Mouse (Mus musculus): ENCODE data around the gene Cpm. TPM values are rescaled to one million over a fixed set of nuclear protein-coding genes. Genes with fewer than 3 reads are reported as not detected.

Gene Cpm
- polyA plus RNA-seq, 1 experiment, result 0.07 TPM

GRCm38 (mm10) chr10:117667663-117668507, 38.6 kb downstream of the Cpm start:
- TF ChIP-seq POLR2AphosphoS2 (IDR thresholded peaks at IDR 0.05; ENCODE audit: insufficient read length, low read depth) (no peak), USF1 (IDR thresholded peaks at IDR 0.05; ENCODE audit: low read depth) (no peak), E2F4 (IDR thresholded peaks at IDR 0.05; ENCODE audit: insufficient read depth) (no peak), MYOD1 (IDR thresholded peaks at IDR 0.05; ENCODE audit: control insufficient read depth in 1 of 3, insufficient read length in 2 of 3, low read depth in 2 of 3) (no peak), CEBPB (IDR thresholded peaks at IDR 0.05; ENCODE audit: insufficient read depth, poor library complexity, severe bottlenecking) (no peak), SRF (IDR thresholded peaks at IDR 0.05; ENCODE audit: control insufficient read depth, insufficient read length, low read depth) (no peak), REST (IDR thresholded peaks at IDR 0.05; ENCODE audit: insufficient read depth, insufficient read length) (no peak), TCF3 (IDR thresholded peaks at IDR 0.05; ENCODE audit: insufficient read length, low read depth) (no peak), TCF12 (IDR thresholded peaks at IDR 0.05; ENCODE audit: insufficient read depth, poor library complexity, severe bottlenecking) (no peak), MYOG (IDR thresholded peaks at IDR 0.05; ENCODE audit: control insufficient read depth in 1 of 3, insufficient read depth in 1 of 3, insufficient read length in 2 of 3, low read depth in 2 of 3) (no peak), MAX (IDR thresholded peaks at IDR 0.05; ENCODE audit: low read depth) (no peak), POLR2A (IDR thresholded peaks at IDR 0.05; ENCODE audit: insufficient read length, low read depth) (no peak)
- H3K4me2 ChIP-seq (ENCODE audit: low read depth), result no peak overlapping the region
- H3K79me2 ChIP-seq (ENCODE audit: control insufficient read depth, insufficient read depth), result no peaks in the 10 kb centered on the region
- H3K36me3 ChIP-seq (ENCODE audit: control insufficient read depth, insufficient read depth), result no peaks in the 10 kb centered on the region
- H3K27me3 ChIP-seq (ENCODE audit: control insufficient read depth, insufficient read depth, insufficient read length), result no peaks in the 10 kb centered on the region
- no peak overlapping the region for H3ac ChIP-seq (ENCODE audit: control insufficient read depth, insufficient read length)
- H3K4me3 ChIP-seq, result no peak overlapping the region

- H3K79me2 ChIP-seq (ENCODE audit: control insufficient read depth, insufficient read depth), result no peaks in the 10 kb centered on the region
- no peak for TF ChIP-seq POLR2AphosphoS2 (IDR thresholded peaks at IDR 0.05; ENCODE audit: insufficient read length, low read depth)
- TF ChIP-seq E2F4 (IDR thresholded peaks at IDR 0.05; ENCODE audit: insufficient read depth), result no peak
- no peak for TF ChIP-seq TCF3 (IDR thresholded peaks at IDR 0.05; ENCODE audit: insufficient read length, low read depth)
- no peak for TF ChIP-seq MYOG (IDR thresholded peaks at IDR 0.05; ENCODE audit: control insufficient read depth in 1 of 3, insufficient read depth in 1 of 3, insufficient read length in 2 of 3, low read depth in 2 of 3)
- no peak for TF ChIP-seq POLR2A (IDR thresholded peaks at IDR 0.05; ENCODE audit: insufficient read length, low read depth)
- no peak for TF ChIP-seq MYOD1 (IDR thresholded peaks at IDR 0.05; ENCODE audit: control insufficient read depth in 1 of 3, insufficient read length in 2 of 3, low read depth in 2 of 3)
- TF ChIP-seq CEBPB (IDR thresholded peaks at IDR 0.05; ENCODE audit: insufficient read depth, poor library complexity, severe bottlenecking), result no peak
- TF ChIP-seq TCF12 (IDR thresholded peaks at IDR 0.05; ENCODE audit: insufficient read depth, poor library complexity, severe bottlenecking), result no peak
- no peak for TF ChIP-seq SRF (IDR thresholded peaks at IDR 0.05; ENCODE audit: control insufficient read depth, insufficient read length, low read depth)
- no peak overlapping the region for H3K4me2 ChIP-seq (ENCODE audit: low read depth)
- no peaks in the 10 kb centered on the region for H3K27me3 ChIP-seq (ENCODE audit: control insufficient read depth, insufficient read depth, insufficient read length)
- H3ac ChIP-seq (ENCODE audit: control insufficient read depth, insufficient read length), result no peak overlapping the region
- H3K4me3 ChIP-seq, result no peak overlapping the region
- H3K36me3 ChIP-seq (ENCODE audit: control insufficient read depth, insufficient read depth), result no peaks in the 10 kb centered on the region
Observed at GRCm38 (mm10) chr10:117668546-117669300, 39.4 kb downstream of the Cpm start.

GRCm38 (mm10) chr10:117669449-117670090, 40.3 kb downstream of the Cpm start:
- no peak overlapping the region for H3ac ChIP-seq (ENCODE audit: control insufficient read depth, insufficient read length)
- no peak overlapping the region for H3K4me2 ChIP-seq (ENCODE audit: low read depth)
- H3K36me3 ChIP-seq (ENCODE audit: control insufficient read depth, insufficient read depth), result no peaks in the 10 kb centered on the region
- H3K79me2 ChIP-seq (ENCODE audit: control insufficient read depth, insufficient read depth), result no peaks in the 10 kb centered on the region
- H3K4me3 ChIP-seq, result no peak overlapping the region
- TF ChIP-seq TCF3 (IDR thresholded peaks at IDR 0.05; ENCODE audit: insufficient read length, low read depth) (no peak), MYOD1 (IDR thresholded peaks at IDR 0.05; ENCODE audit: control insufficient read depth in 1 of 3, insufficient read length in 2 of 3, low read depth in 2 of 3) (no peak), REST (IDR thresholded peaks at IDR 0.05; ENCODE audit: insufficient read depth, insufficient read length) (no peak), E2F4 (IDR thresholded peaks at IDR 0.05; ENCODE audit: insufficient read depth) (no peak), CEBPB (IDR thresholded peaks at IDR 0.05; ENCODE audit: insufficient read depth, poor library complexity, severe bottlenecking) (no peak), MYOG (IDR thresholded peaks at IDR 0.05; ENCODE audit: control insufficient read depth in 1 of 3, insufficient read depth in 1 of 3, insufficient read length in 2 of 3, low read depth in 2 of 3) (no peak), TCF12 (IDR thresholded peaks at IDR 0.05; ENCODE audit: insufficient read depth, poor library complexity, severe bottlenecking) (no peak), MAX (IDR thresholded peaks at IDR 0.05; ENCODE audit: low read depth) (no peak), POLR2A (IDR thresholded peaks at IDR 0.05; ENCODE audit: insufficient read length, low read depth) (no peak), SRF (IDR thresholded peaks at IDR 0.05; ENCODE audit: control insufficient read depth, insufficient read length, low read depth) (no peak), USF1 (IDR thresholded peaks at IDR 0.05; ENCODE audit: low read depth) (no peak), POLR2AphosphoS2 (IDR thresholded peaks at IDR 0.05; ENCODE audit: insufficient read length, low read depth) (no peak)
- H3K27me3 ChIP-seq (ENCODE audit: control insufficient read depth, insufficient read depth, insufficient read length), result no peaks in the 10 kb centered on the region

- Histone ChIP-seq H3K4me2 (ENCODE audit: low read depth) (no peak overlapping the region), H3K27me3 (ENCODE audit: control insufficient read depth, insufficient read depth, insufficient read length) (no peaks in the 10 kb centered on the region), H3K4me3 (no peak overlapping the region), H3K79me2 (ENCODE audit: control insufficient read depth, insufficient read depth) (no peaks in the 10 kb centered on the region), H3ac (ENCODE audit: control insufficient read depth, insufficient read length) (no peak overlapping the region), H3K36me3 (ENCODE audit: control insufficient read depth, insufficient read depth) (no peaks in the 10 kb centered on the region)
- TF ChIP-seq CEBPB (IDR thresholded peaks at IDR 0.05; ENCODE audit: insufficient read depth, poor library complexity, severe bottlenecking) (no peak), REST (IDR thresholded peaks at IDR 0.05; ENCODE audit: insufficient read depth, insufficient read length) (no peak), POLR2A (IDR thresholded peaks at IDR 0.05; ENCODE audit: insufficient read length, low read depth) (no peak), MYOG (IDR thresholded peaks at IDR 0.05; ENCODE audit: control insufficient read depth in 1 of 3, insufficient read depth in 1 of 3, insufficient read length in 2 of 3, low read depth in 2 of 3) (no peak), MYOD1 (IDR thresholded peaks at IDR 0.05; ENCODE audit: control insufficient read depth in 1 of 3, insufficient read length in 2 of 3, low read depth in 2 of 3) (no peak), E2F4 (IDR thresholded peaks at IDR 0.05; ENCODE audit: insufficient read depth) (no peak), TCF3 (IDR thresholded peaks at IDR 0.05; ENCODE audit: insufficient read length, low read depth) (no peak), SRF (IDR thresholded peaks at IDR 0.05; ENCODE audit: control insufficient read depth, insufficient read length, low read depth) (no peak), MAX (IDR thresholded peaks at IDR 0.05; ENCODE audit: low read depth) (no peak), POLR2AphosphoS2 (IDR thresholded peaks at IDR 0.05; ENCODE audit: insufficient read length, low read depth) (no peak), TCF12 (IDR thresholded peaks at IDR 0.05; ENCODE audit: insufficient read depth, poor library complexity, severe bottlenecking) (no peak)
Observed at GRCm38 (mm10) chr10:117670092-117670491, 40.8 kb downstream of the Cpm start.
